28 mouse cellular contexts compared by ENCODE assay signal in genomic region chr7:139149373-139149772, GRCm38 (mm10).
DNase-seq lines count a peak whose midpoint lies in the region; ATAC-seq and TF ChIP-seq lines count a peak whose summit lies in the region.
"Had no signal": no experiment of that assay in that cellular context is flagged by ENCODE, and none has a peak within 500 bp of the region (broad histone marks: within the 10 kb centered on the region; RNA-seq: fewer than 3 reads in every experiment).

No protein-coding gene starts in this region.

- H3K4me3 ChIP-seq in left cerebral cortex, adult 2 months: no peak overlapping the region
- no peak overlapping the region for H3K4me3 ChIP-seq in testis, adult 2 months (ENCODE audit: control insufficient read depth, low read depth, low read length)
- no peak overlapping the region for H3K4me3 ChIP-seq in thymus, adult 2 months (ENCODE audit: control insufficient read depth, insufficient read depth, low read length)
- H3K4me3 ChIP-seq: forebrain, embryonic 12.5 days; gastrocnemius, adult 2 months; heart, embryonic 15.5 days; kidney, embryonic 15.5 days; limb, embryonic 15.5 days; megakaryocyte, embryonic 14.5 days; midbrain, embryonic 15.5 days; neural tube, embryonic 12.5 days had no signal

- H3K27ac ChIP-seq in left cerebral cortex, adult 2 months: peak overlapping the region; percentile 69
- H3K27ac ChIP-seq in testis, adult 2 months (ENCODE audit: control insufficient read depth, insufficient read depth, low read depth, low read length): no peak overlapping the region
- no peak overlapping the region for H3K27ac ChIP-seq in thymus, adult 2 months (ENCODE audit: control insufficient read depth, insufficient read depth, low read length)
- H3K27ac ChIP-seq: forebrain, embryonic 12.5 days; gastrocnemius, adult 2 months; heart, embryonic 15.5 days; hindbrain, postnatal 0 days; kidney, embryonic 15.5 days; limb, embryonic 15.5 days; liver, embryonic 14.5 days; midbrain, embryonic 15.5 days; neural tube, embryonic 12.5 days had no signal

- 77% methylated on average over 7 of the region's 7 CpGs for WGBS in thymus, adult 2 months

- H3K27me3 ChIP-seq in testis, adult 2 months (ENCODE audit: control insufficient read depth, insufficient read depth, low read length): no peaks in the 10 kb centered on the region
- no peaks in the 10 kb centered on the region; the same call in 1 of the 2 replicates for H3K27me3 ChIP-seq in thymus, adult 2 months (ENCODE audit: control insufficient read depth, insufficient read depth, low read length)
- H3K27me3 ChIP-seq: kidney, embryonic 15.5 days; midbrain, embryonic 15.5 days; neural tube, embryonic 12.5 days had no signal

- 0 out of 2 replicates have a peak, but pooled peaks have one; percentile 13 for TF ChIP-seq POLR2A in testis, adult 2 months (IDR thresholded peaks at IDR 0.05; ENCODE audit: control insufficient read depth, low read depth, low read length)
- no peak for TF ChIP-seq POLR2A in thymus, adult 2 months (IDR thresholded peaks at IDR 0.05; ENCODE audit: control insufficient read depth, extremely low read depth, insufficient read depth, low read length, poor library complexity)

- peak; percentile 34 for ATAC-seq in frontal cortex, adult (ENCODE audit: low TSS enrichment)
- ATAC-seq in inflammation-experienced regulatory T-cells, adult 6 months: no peak
- ATAC-seq: hindbrain, postnatal 0 days; intestine, postnatal 0 days; midbrain, embryonic 15.5 days had no signal

- intact Hi-C loops in left cerebral cortex, adult 2 months (cut with DNase I): no loop called here

- no peak for TF ChIP-seq CTCF in left cerebral cortex, adult 2 months (IDR thresholded peaks at IDR 0.05)
- no peak for TF ChIP-seq CTCF in testis, adult 2 months (IDR thresholded peaks at IDR 0.05; ENCODE audit: control insufficient read depth, insufficient read depth, insufficient replicate concordance, low read depth, low read length)
- no peak for TF ChIP-seq CTCF in thymus, adult 2 months (IDR thresholded peaks at IDR 0.05; ENCODE audit: borderline replicate concordance, control insufficient read depth, extremely low read depth, insufficient read depth, low read length, poor library complexity)

- no peaks in the 10 kb centered on the region for H3K36me3 ChIP-seq in testis, adult 2 months (ENCODE audit: control insufficient read depth, insufficient read depth, low read length)
- no peaks in the 10 kb centered on the region for H3K36me3 ChIP-seq in thymus, adult 2 months (ENCODE audit: control insufficient read depth, insufficient read depth, low read length)
- H3K36me3 ChIP-seq: forebrain, embryonic 12.5 days; heart, embryonic 15.5 days; kidney, embryonic 15.5 days; limb, embryonic 15.5 days; midbrain, embryonic 15.5 days; neural tube, embryonic 12.5 days had no signal

- H3K4me1 ChIP-seq in testis, adult 2 months (ENCODE audit: control insufficient read depth, insufficient read depth, low read length): no peaks in the 10 kb centered on the region
- H3K4me1 ChIP-seq in thymus, adult 2 months (replicated peaks; ENCODE audit: control insufficient read depth, insufficient read depth, low read length): peaks cover 9% of the 10 kb centered on the region

- DNase-seq in frontal cortex, postnatal 10 days (ENCODE audit: low spot score in 2 of 2): no peak
- DNase-seq in left cerebral cortex, adult 2 months (ENCODE audit: extremely low spot score in 1 of 2, low spot score in 2 of 2): peak in 1 of 2 experiments; percentile 47
- DNase-seq in left cerebral cortex, adult 11 months (ENCODE audit: low spot score): no peak
- DNase-seq in testis, postnatal 14 days (ENCODE audit: low spot score): no peak
- no peak for DNase-seq in thymus, adult 2 months
- DNase-seq: adrenal gland, postnatal 25 days; cerebellum, adult 11-12 months; cerebellum, postnatal 14 days; gastrocnemius, adult 2 months; heart, postnatal 36 days; kidney, postnatal 36 days; lung, embryonic 14.5 days; lung, postnatal 36 days; thymus, adult 18-20 months; thymus, postnatal 4 days had no signal
